Mouse (Mus musculus) limb, embryonic 11.5 days (tissue): ENCODE data around the gene Magi2. TPM values are rescaled to one million over a fixed set of nuclear protein-coding genes. Genes with fewer than 3 reads are reported as not detected.

Experiments used
- ATAC-seq: fragments of 200-750 bp; cut with Nextera tagmentation; 2 replicates; pipeline ENCODE4 v1.8.0; 2017; ENCODE audit warnings: low read depth; ENCODE audit not compliant: insufficient number of reproducible peaks, low FRiP score, low TSS enrichment
- DNase-seq: peaks from one replicate; pipeline ENCODE4 v3.0.0-alpha.2; 2015; ENCODE audit warnings: low spot score
- H3K27ac ChIP-seq: fragments of 300-500 bp; sonication (generic); replicated peaks from 2 replicates; pipeline ENCODE4 v1.5.1; 2014; ENCODE audit warnings: low read depth, mild to moderate bottlenecking, low read length
- H3K27me3 ChIP-seq: fragments of 300-500 bp; sonication (generic); 2 replicates; pipeline ENCODE4 v1.6.1; 2014; ENCODE audit warnings: mild to moderate bottlenecking, low read length, mixed read lengths; ENCODE audit not compliant: control insufficient read depth, insufficient read depth
- H3K36me3 ChIP-seq: fragments of 300-500 bp; sonication (generic); 2 replicates; pipeline ENCODE4 v1.6.1; 2014; ENCODE audit warnings: mild to moderate bottlenecking, low read length, moderate library complexity, mixed read lengths; ENCODE audit not compliant: control insufficient read depth, insufficient read depth
- H3K4me1 ChIP-seq: fragments of 300-500 bp; sonication (generic); 2 replicates; pipeline ENCODE4 v1.6.1; 2014; ENCODE audit warnings: low read length, mixed read lengths; ENCODE audit not compliant: control insufficient read depth, insufficient read depth
- H3K4me2 ChIP-seq: fragments of 300-500 bp; sonication (generic); 2 replicates; pipeline ENCODE4 v1.6.1; 2014; ENCODE audit warnings: low read depth, mild to moderate bottlenecking, moderate library complexity; ENCODE audit not compliant: severe bottlenecking
- H3K4me3 ChIP-seq: fragments of 300-500 bp; sonication (generic); 2 replicates; pipeline ENCODE4 v1.5.1; 2014; ENCODE audit warnings: low read depth, low read length
- H3K9ac ChIP-seq: fragments of 300-500 bp; sonication (generic); 2 replicates; pipeline ENCODE4 v1.6.1; 2014; ENCODE audit warnings: mild to moderate bottlenecking, low read length
- H3K9me3 ChIP-seq: fragments of 300-500 bp; sonication (generic); 2 replicates; pipeline ENCODE4 v1.6.1; 2016; ENCODE audit warnings: low read length; ENCODE audit not compliant: control insufficient read depth
- WGBS: fragments of 180-500 bp; shearing (Covaris S2); extraction: QIAGEN DNeasy Blood & Tissue Kit; methylation state at CpG from one replicate; pipeline ENCODE4 v1.1.7; 2014; 5-methylcytosine and 5-hydroxymethylcytosine counted together
- polyA plus RNA-seq: library from polyadenylated mRNA; unstranded; fragments of >200 nt; fragmentation: Nextera tagmentation; extraction: Ambion mirVana; gene quantifications from 2 replicates; pipeline ENCODE4 v1.2.1, GENCODE M21; 2014

Magi2 gene
- polyA plus RNA-seq, 1 experiment from 2014 or later = 2.8 TPM

DNA sequence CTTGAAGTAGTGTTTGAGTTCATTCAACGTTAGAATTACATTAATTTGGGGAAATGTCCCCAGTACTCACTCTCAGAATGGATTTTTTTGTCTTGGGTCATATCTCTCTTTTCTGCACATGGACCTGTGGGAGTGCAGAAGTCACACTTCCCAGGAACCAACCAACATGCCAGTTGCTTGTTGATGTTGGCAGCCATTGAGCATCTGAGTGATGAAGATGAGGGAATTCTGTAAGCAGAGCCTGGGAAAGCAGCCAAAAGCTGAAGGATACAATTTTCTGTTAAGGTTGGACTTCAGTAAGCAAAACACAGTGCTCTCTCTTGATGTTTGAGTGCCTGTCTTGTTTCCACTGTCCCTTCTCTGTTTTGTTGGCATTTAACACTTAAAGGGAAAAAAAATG lies 1102.1 kb downstream of the Magi2 start:
- ATAC-seq = no peak
- Histone ChIP-seq H3K9ac (no peak overlapping the region), H3K4me2 (no peak overlapping the region), H3K9me3 (no peaks in the 10 kb centered on the region), H3K4me3 (no peak overlapping the region), H3K27me3 (no peaks in the 10 kb centered on the region), H3K36me3 (no peaks in the 10 kb centered on the region), H3K4me1 (no peaks in the 10 kb centered on the region), H3K27ac (no peak overlapping the region)
- no peak for DNase-seq
- WGBS = 70% methylated on average over 1 of the region's 1 CpGs

DNA sequence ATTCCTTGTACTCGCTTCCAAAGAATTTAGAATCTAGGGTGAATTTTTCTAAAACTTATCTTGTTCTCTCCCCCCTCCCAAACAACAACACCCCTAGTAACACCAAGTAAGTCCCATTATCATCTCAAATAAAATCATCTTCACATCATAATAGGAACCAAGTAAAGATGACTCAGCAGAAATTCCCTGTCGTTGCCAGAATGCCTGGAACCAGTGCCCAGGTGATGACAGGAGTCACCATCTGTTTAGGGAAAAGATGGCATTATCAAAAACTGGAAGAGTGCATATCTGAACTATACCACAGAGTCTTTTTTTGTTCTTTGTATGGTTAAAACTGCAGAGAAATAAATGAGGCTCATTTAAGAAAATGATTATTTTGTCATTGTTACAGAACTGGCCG lies 1103.2 kb downstream of the Magi2 start:
- DNase-seq = no peak
- 83% methylated on average over 3 of the region's 3 CpGs for WGBS
- H3K36me3 ChIP-seq = no peaks in the 10 kb centered on the region
- H3K4me1 ChIP-seq = no peaks in the 10 kb centered on the region
- H3K4me2 ChIP-seq = no peak overlapping the region
- H3K9me3 ChIP-seq = no peaks in the 10 kb centered on the region
- no peak overlapping the region for H3K27ac ChIP-seq
- no peak overlapping the region for H3K9ac ChIP-seq
- ATAC-seq = no peak
- no peak overlapping the region for H3K4me3 ChIP-seq
- no peaks in the 10 kb centered on the region for H3K27me3 ChIP-seq

DNA sequence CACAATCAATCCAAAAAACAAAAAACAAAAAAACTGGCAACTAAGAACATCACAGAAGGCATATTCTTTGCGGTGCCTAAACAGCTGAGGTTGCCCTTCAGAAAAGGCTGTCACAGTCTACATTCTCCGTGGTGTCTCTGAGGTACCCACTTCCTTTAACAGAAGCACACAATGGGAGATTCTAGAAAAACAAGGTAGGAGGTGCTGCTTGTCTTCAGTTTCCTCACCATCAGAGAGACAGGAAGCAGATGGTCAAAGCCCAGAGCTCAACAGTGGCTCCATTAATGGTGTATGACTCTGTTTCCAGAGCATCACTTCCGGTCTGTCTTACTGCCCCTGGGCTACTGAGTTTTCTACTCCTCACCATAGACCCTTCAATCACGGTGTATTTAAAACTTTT lies 1105.7 kb downstream of the Magi2 start:
- no peak for DNase-seq
- H3K27ac ChIP-seq = no peak overlapping the region
- H3K4me1 ChIP-seq = no peaks in the 10 kb centered on the region
- WGBS = 81% methylated on average over 4 of the region's 4 CpGs
- ATAC-seq = no peak
- no peaks in the 10 kb centered on the region for H3K9me3 ChIP-seq
- no peaks in the 10 kb centered on the region for H3K36me3 ChIP-seq
- no peak overlapping the region for H3K9ac ChIP-seq
- H3K4me2 ChIP-seq = no peak overlapping the region
- no peak overlapping the region for H3K4me3 ChIP-seq
- H3K27me3 ChIP-seq = no peaks in the 10 kb centered on the region

DNA sequence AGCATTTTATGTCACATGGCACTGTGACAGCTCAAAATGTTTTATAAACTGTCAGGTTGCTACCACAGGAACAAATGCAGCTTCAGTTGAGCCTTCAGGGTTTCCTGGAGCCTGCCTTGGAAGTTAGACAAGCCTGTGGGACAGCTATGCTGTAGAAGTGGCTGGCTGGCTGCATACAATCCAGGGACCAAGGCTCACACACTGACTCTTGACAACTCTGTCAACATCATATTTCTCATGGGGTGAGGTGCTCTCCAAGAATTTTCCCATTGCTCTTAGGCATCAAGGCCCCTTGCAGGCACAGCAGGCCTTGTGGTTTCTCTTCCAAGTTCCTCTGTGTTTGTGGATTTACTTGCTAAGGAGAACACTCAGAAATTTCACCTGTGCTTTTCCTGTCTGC lies 1107.7 kb downstream of the Magi2 start:
- no peak overlapping the region for H3K27ac ChIP-seq
- H3K9ac ChIP-seq = no peak overlapping the region
- H3K36me3 ChIP-seq = no peaks in the 10 kb centered on the region
- H3K4me2 ChIP-seq = no peak overlapping the region
- H3K4me1 ChIP-seq = no peaks in the 10 kb centered on the region
- H3K9me3 ChIP-seq = no peaks in the 10 kb centered on the region
- ATAC-seq (no peak), DNase-seq (no peak)
- no peak overlapping the region for H3K4me3 ChIP-seq
- no peaks in the 10 kb centered on the region for H3K27me3 ChIP-seq

DNA sequence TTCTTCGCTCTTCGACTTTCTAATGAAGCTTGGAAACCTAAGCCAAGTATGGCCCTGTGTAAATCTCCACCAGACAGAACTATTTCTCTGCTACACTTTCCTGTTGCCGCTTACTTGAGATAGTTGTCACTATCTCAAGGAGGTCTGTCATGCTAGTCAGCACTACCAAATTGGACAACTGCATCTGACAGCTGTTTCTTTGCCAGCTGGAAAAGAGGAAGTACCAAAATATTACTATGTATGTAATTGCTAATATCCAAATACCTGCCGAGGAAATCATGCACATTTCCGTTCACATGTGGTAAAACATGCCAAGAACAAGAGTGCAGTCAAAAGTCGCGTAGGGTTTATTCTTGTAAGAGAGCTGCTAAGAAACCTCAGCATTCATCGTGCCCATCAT lies 1126.1 kb downstream of the Magi2 start:
- H3K9me3 ChIP-seq = no peaks in the 10 kb centered on the region
- no peaks in the 10 kb centered on the region for H3K27me3 ChIP-seq
- ATAC-seq (no peak), DNase-seq (no peak)
- no peaks in the 10 kb centered on the region for H3K36me3 ChIP-seq
- H3K4me3 ChIP-seq = no peak overlapping the region
- H3K27ac ChIP-seq = no peak overlapping the region
- 90% methylated on average over 8 of the region's 8 CpGs for WGBS
- H3K4me1 ChIP-seq = no peaks in the 10 kb centered on the region
- no peak overlapping the region for H3K9ac ChIP-seq
- H3K4me2 ChIP-seq = no peak overlapping the region

DNA sequence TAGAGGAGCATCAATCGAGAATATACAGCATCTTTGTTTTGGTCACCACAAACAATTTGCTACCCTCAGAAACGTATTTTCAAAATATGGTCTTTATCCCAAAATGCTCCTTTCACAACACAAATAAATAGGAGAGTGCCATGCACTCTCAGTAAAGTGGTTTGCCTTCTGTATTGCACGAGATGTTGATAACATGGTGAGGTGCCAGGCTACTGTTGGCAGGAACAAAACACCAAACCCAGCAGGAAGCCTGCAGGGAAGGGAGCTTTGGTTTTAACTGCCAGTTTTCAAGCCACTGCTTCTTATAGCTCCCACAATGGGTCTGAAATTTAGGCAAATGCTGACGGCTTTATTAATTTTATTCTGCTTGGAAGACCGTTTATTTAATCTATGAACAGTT lies 1131.6 kb downstream of the Magi2 start:
- Histone ChIP-seq H3K4me1 (no peaks in the 10 kb centered on the region), H3K4me2 (no peak overlapping the region), H3K27me3 (no peaks in the 10 kb centered on the region), H3K36me3 (no peaks in the 10 kb centered on the region), H3K9ac (no peak overlapping the region), H3K4me3 (no peak overlapping the region), H3K27ac (no peak overlapping the region), H3K9me3 (no peaks in the 10 kb centered on the region)
- DNase-seq (no peak), ATAC-seq (no peak)
- 71% methylated on average over 5 of the region's 5 CpGs for WGBS

DNA sequence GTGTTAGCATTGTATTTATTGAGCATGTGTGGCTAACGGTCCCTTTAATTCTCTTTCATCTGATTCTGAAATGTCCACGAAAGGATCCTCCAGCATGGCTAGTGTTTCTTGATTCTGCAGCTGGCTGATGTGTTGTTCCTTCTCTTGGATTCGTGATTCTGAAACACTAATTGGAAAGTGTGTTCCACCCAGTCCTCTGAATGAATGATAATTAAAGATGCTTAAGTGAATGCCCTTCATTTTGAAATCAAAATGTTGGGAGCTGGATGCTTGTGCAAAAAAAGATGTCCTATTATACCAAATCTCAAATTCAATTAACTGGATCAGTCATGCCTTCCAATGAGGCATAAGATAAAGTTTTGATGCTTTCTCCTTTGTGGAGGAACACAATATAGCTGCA lies 1132.2 kb downstream of the Magi2 start:
- no peak for DNase-seq
- no peak for ATAC-seq
- Histone ChIP-seq H3K4me2 (no peak overlapping the region), H3K4me3 (no peak overlapping the region), H3K36me3 (no peaks in the 10 kb centered on the region), H3K27me3 (no peaks in the 10 kb centered on the region), H3K9me3 (no peaks in the 10 kb centered on the region), H3K27ac (no peak overlapping the region), H3K9ac (no peak overlapping the region), H3K4me1 (no peaks in the 10 kb centered on the region)
- WGBS = 84% methylated on average over 3 of the region's 3 CpGs

DNA sequence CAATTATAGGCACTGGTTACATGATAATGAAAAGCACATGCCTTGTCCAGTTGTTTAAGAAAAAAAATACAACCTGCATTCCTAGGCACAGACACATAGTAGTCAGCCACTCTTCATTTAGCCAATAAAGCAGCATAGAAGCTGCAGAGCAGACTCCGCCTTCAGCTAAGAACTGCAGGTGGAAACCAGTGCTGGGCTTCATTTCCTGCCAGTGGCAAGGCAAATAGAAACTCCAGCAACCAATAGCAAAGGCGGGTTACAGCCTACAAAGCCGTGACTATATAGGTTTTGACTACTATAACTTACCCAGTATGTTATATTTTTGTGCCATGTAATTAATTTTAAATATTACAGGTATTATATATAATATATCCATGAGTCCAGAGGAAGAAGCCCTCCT lies 1135.3 kb downstream of the Magi2 start:
- no peaks in the 10 kb centered on the region for H3K36me3 ChIP-seq
- H3K27me3 ChIP-seq = no peaks in the 10 kb centered on the region
- H3K4me3 ChIP-seq = no peak overlapping the region
- no peaks in the 10 kb centered on the region for H3K4me1 ChIP-seq
- no peak overlapping the region for H3K4me2 ChIP-seq
- no peaks in the 10 kb centered on the region for H3K9me3 ChIP-seq
- no peak overlapping the region for H3K9ac ChIP-seq
- DNase-seq (no peak), ATAC-seq (no peak)
- 86% methylated on average over 3 of the region's 3 CpGs for WGBS
- no peak overlapping the region for H3K27ac ChIP-seq

DNA sequence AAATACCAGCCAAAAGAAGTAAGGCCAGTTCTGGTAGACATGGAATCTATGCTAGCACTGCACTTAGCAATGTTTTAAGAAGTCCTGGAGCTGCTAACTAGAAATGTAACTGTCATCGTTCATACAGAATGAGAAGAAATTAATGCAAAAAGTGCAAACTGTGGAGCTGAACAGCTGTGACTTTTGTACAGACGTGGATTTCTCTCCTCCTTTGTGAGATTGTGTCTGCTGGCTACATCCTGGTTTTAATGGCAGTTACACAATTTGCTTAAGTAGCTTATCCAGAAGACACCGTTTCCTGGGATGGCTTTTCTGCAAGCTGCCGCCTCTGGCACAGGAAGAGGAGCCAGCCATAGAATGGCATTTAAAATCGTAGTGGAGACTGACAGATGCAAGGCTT lies 1136.4 kb downstream of the Magi2 start:
- DNase-seq (no peak), ATAC-seq (no peak)
- Histone ChIP-seq H3K27me3 (no peaks in the 10 kb centered on the region), H3K4me1 (no peaks in the 10 kb centered on the region), H3K36me3 (no peaks in the 10 kb centered on the region), H3K4me2 (no peak overlapping the region), H3K9me3 (no peaks in the 10 kb centered on the region), H3K4me3 (no peak overlapping the region), H3K27ac (no peak overlapping the region), H3K9ac (no peak overlapping the region)
- 77% methylated on average over 5 of the region's 5 CpGs for WGBS
